Mouse (Mus musculus): ENCODE results near the gene Nim1k. TPM values are rescaled to one million over a fixed set of nuclear protein-coding genes. Genes with fewer than 3 reads are reported as not detected.
A peak's percentile ranks its signal among the peaks of the same experiment; 100 is the strongest.
"Not testable (repeated sequence)": the region's sequence is repeated elsewhere in the genome, so short reads cannot be mapped to it uniquely, and the experiment has no call there.

The Nim1k gene
- polyA plus RNA-seq, 1 experiment: 0.19 TPM

DNA sequence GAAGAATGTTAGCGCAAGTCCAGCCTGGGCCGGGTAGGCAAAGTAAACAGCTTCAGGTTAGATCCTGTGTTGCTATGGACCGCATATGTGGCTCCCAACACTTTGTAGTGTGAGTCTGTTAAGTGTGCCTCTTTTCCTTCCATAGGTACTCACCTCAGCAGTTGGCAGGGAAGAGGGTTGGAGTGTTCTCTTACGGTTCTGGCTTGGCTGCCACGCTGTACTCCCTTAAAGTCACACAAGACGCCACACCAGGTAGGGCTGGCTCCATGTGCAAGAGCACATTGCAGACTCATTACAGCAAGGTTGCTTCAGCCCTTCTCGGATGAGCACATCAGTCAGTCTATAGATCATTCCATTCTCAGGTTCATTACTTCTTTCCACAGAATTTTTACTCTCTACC, 51.4 kb downstream of the Nim1k start:
- Histone ChIP-seq H3K4me3 (ENCODE audit: low read depth, low read length) (no peak overlapping the region), H3K36me3 (ENCODE audit: control insufficient read depth, insufficient read depth, low read length, poor library complexity, severe bottlenecking) (peaks cover 80% of the 10 kb centered on the region), H3K9me3 (replicated peaks; ENCODE audit: control insufficient read depth, insufficient read depth, low read length, poor library complexity, severe bottlenecking) (no peaks in the 10 kb centered on the region), H3K27ac (ENCODE audit: insufficient read depth, low read length) (no peak overlapping the region), H3K27me3 (ENCODE audit: control insufficient read depth, insufficient read depth, low read length, poor library complexity, severe bottlenecking) (no peaks in the 10 kb centered on the region), H3K4me1 (ENCODE audit: control insufficient read depth, insufficient read depth, low read length) (no peaks in the 10 kb centered on the region), H3K9ac (ENCODE audit: low read depth, poor library complexity, severe bottlenecking) (no peak overlapping the region)
- TF ChIP-seq POLR2A (IDR thresholded peaks at IDR 0.05; ENCODE audit: insufficient read depth, low read length) (no peak), CTCF (IDR thresholded peaks at IDR 0.05; ENCODE audit: low read depth, low read length) (no peak), EP300 (IDR thresholded peaks at IDR 0.05; ENCODE audit: insufficient read depth, low read depth, low read length) (no peak)

- H3K9ac ChIP-seq (ENCODE audit: low read depth, poor library complexity, severe bottlenecking): no peak overlapping the region
- TF ChIP-seq POLR2A (IDR thresholded peaks at IDR 0.05; ENCODE audit: insufficient read depth, low read length) (no peak), CTCF (IDR thresholded peaks at IDR 0.05; ENCODE audit: low read depth, low read length) (no peak), EP300 (IDR thresholded peaks at IDR 0.05; ENCODE audit: insufficient read depth, low read depth, low read length) (no peak)
- no peaks in the 10 kb centered on the region for H3K27me3 ChIP-seq (ENCODE audit: control insufficient read depth, insufficient read depth, low read length, poor library complexity, severe bottlenecking)
- no peaks in the 10 kb centered on the region; the same call in 1 of the 2 replicates for H3K9me3 ChIP-seq (replicated peaks; ENCODE audit: control insufficient read depth, insufficient read depth, low read length, poor library complexity, severe bottlenecking)
- no peak overlapping the region for H3K4me3 ChIP-seq (ENCODE audit: low read depth, low read length)
- no peak overlapping the region for H3K27ac ChIP-seq (ENCODE audit: insufficient read depth, low read length)
- peaks cover 57% of the 10 kb centered on the region for H3K36me3 ChIP-seq (ENCODE audit: control insufficient read depth, insufficient read depth, low read length, poor library complexity, severe bottlenecking)
- H3K4me1 ChIP-seq (ENCODE audit: control insufficient read depth, insufficient read depth, low read length): no peaks in the 10 kb centered on the region
These were observed 57.2 kb downstream of the Nim1k start for GRCm38 (mm10) chr13:119698436-119698835.

GRCm38 (mm10) chr13:119696496-119696895, 59.2 kb downstream of the Nim1k start:
- TF ChIP-seq EP300 (IDR thresholded peaks at IDR 0.05; ENCODE audit: insufficient read depth, low read depth, low read length) (no peak), CTCF (IDR thresholded peaks at IDR 0.05; ENCODE audit: low read depth, low read length) (no peak), POLR2A (IDR thresholded peaks at IDR 0.05; ENCODE audit: insufficient read depth, low read length) (no peak)
- Histone ChIP-seq H3K4me3 (ENCODE audit: low read depth, low read length) (no peak overlapping the region), H3K9me3 (replicated peaks; ENCODE audit: control insufficient read depth, insufficient read depth, low read length, poor library complexity, severe bottlenecking) (no peaks in the 10 kb centered on the region; the same call in 1 of the 2 replicates), H3K27ac (ENCODE audit: insufficient read depth, low read length) (no peak overlapping the region), H3K27me3 (ENCODE audit: control insufficient read depth, insufficient read depth, low read length, poor library complexity, severe bottlenecking) (no peaks in the 10 kb centered on the region), H3K4me1 (ENCODE audit: control insufficient read depth, insufficient read depth, low read length) (no peaks in the 10 kb centered on the region), H3K9ac (ENCODE audit: low read depth, poor library complexity, severe bottlenecking) (no peak overlapping the region), H3K36me3 (ENCODE audit: control insufficient read depth, insufficient read depth, low read length, poor library complexity, severe bottlenecking) (peaks cover 46% of the 10 kb centered on the region)

- peak overlapping the region; percentile 74 for H3K27ac ChIP-seq (ENCODE audit: insufficient read depth, low read length)
- no peak overlapping the region for H3K4me3 ChIP-seq (ENCODE audit: low read depth, low read length)
- TF ChIP-seq POLR2A (IDR thresholded peaks at IDR 0.05; ENCODE audit: insufficient read depth, low read length) (no peak), CTCF (IDR thresholded peaks at IDR 0.05; ENCODE audit: low read depth, low read length) (no peak), EP300 (IDR thresholded peaks at IDR 0.05; ENCODE audit: insufficient read depth, low read depth, low read length) (0 out of 2 replicates have a peak, but pooled peaks have one; percentile 14)
- H3K9me3 ChIP-seq (replicated peaks; ENCODE audit: control insufficient read depth, insufficient read depth, low read length, poor library complexity, severe bottlenecking): no peaks in the 10 kb centered on the region; the same call in 1 of the 2 replicates
- H3K27me3 ChIP-seq (ENCODE audit: control insufficient read depth, insufficient read depth, low read length, poor library complexity, severe bottlenecking): no peaks in the 10 kb centered on the region
- H3K4me1 ChIP-seq (ENCODE audit: control insufficient read depth, insufficient read depth, low read length): peaks cover 2% of the 10 kb centered on the region
- no peak overlapping the region for H3K9ac ChIP-seq (ENCODE audit: low read depth, poor library complexity, severe bottlenecking)
- H3K36me3 ChIP-seq (ENCODE audit: control insufficient read depth, insufficient read depth, low read length, poor library complexity, severe bottlenecking): peaks cover 41% of the 10 kb centered on the region
These were observed 60.0 kb downstream of the Nim1k start for GRCm38 (mm10) chr13:119695676-119696075.

GRCm38 (mm10) chr13:119691958-119692357, 63.7 kb downstream of the Nim1k start:
- H3K27me3 ChIP-seq (ENCODE audit: control insufficient read depth, insufficient read depth, low read length, poor library complexity, severe bottlenecking); H3K4me3 ChIP-seq (ENCODE audit: low read depth, low read length); H3K9ac ChIP-seq (ENCODE audit: low read depth, poor library complexity, severe bottlenecking); H3K4me1 ChIP-seq (ENCODE audit: control insufficient read depth, insufficient read depth, low read length); H3K9me3 ChIP-seq (replicated peaks; ENCODE audit: control insufficient read depth, insufficient read depth, low read length, poor library complexity, severe bottlenecking); H3K36me3 ChIP-seq (ENCODE audit: control insufficient read depth, insufficient read depth, low read length, poor library complexity, severe bottlenecking); H3K27ac ChIP-seq (ENCODE audit: insufficient read depth, low read length): not testable (repeated sequence)

GRCm38 (mm10) chr13:119690876-119691620, 64.6 kb downstream of the Nim1k start:
- Histone ChIP-seq H3K27ac (ENCODE audit: insufficient read depth, low read length) (peak overlapping the region; percentile 80), H3K36me3 (ENCODE audit: control insufficient read depth, insufficient read depth, low read length, poor library complexity, severe bottlenecking) (peaks cover 8% of the 10 kb centered on the region; the same call in 1 of the 2 replicates)

More at GRCm38 (mm10) chr13:119690876-119691620, 64.6 kb downstream of the Nim1k start:
- Histone ChIP-seq H3K27me3 (ENCODE audit: control insufficient read depth, insufficient read depth, low read length, poor library complexity, severe bottlenecking) (no peaks in the 10 kb centered on the region), H3K9me3 (replicated peaks; ENCODE audit: control insufficient read depth, insufficient read depth, low read length, poor library complexity, severe bottlenecking) (no peaks in the 10 kb centered on the region; the same call in 1 of the 2 replicates), H3K4me1 (ENCODE audit: control insufficient read depth, insufficient read depth, low read length) (peaks cover 4% of the 10 kb centered on the region), H3K9ac (ENCODE audit: low read depth, poor library complexity, severe bottlenecking) (peak overlapping the region; percentile 88), H3K4me3 (ENCODE audit: low read depth, low read length) (peak overlapping the region; percentile 99)
- TF ChIP-seq EP300 (IDR thresholded peaks at IDR 0.05; ENCODE audit: insufficient read depth, low read depth, low read length) (no peak), CTCF (IDR thresholded peaks at IDR 0.05; ENCODE audit: low read depth, low read length) (no peak), POLR2A (IDR thresholded peaks at IDR 0.05; ENCODE audit: insufficient read depth, low read length) (no peak)
